In the genomic region with DNA sequence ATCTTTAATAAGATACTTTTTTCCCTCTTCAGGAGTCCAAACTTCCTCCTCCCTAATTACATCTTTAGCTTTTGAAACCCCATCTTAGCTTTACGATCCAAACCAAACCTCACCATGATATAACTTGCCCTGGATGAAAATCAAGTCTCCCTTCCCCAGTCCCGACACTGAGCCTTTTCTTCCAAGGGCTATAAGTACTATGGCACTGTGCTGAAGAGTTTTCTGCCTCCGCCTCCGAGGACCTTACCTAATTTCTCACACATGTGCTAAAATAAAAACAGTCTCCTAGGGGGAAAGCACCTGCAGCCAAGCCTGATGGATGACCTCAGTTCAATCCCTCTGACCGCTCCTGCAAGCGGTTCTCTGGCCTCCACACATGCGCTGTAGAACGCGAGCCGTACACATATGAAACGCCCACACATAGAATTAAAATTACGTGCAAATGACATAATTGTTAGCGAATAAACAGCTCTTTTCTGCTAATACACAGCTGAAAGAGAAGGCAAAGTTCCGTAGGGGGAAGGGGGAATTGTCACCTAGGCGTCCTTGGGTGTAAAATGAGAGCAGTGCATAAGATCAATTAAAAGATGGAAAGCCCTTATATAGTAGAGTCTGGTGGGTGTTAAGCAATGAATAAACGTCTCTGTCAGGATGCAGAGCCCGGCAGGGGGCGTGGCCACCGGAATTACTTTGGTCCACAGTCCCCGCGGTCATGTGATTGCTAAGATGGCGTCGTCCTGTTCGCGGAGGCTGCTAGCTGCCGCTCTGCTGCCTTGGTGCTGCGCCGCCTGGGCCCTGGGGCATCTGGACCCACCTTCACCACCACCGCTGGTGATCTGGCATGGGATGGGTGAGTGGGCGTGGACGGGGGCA, we compare ENCODE assay signal across 8 mouse cellular contexts. TPM values are rescaled to one million over a fixed set of nuclear protein-coding genes. Genes with fewer than 3 reads are reported as not detected.
DNase-seq lines count a peak whose midpoint lies in the region; ATAC-seq lines count a peak whose summit lies in the region.

A gene (plus strand): TSS at position 713 of the 873 bp plus-strand sequence.

- no peaks in the 10 kb centered on the region for H3K9me3 ChIP-seq in forebrain, embryonic 11.5 days (ENCODE audit: control insufficient read depth, low read length)
- H3K9me3 ChIP-seq in heart, embryonic 16.5 days (replicated peaks; ENCODE audit: control insufficient read depth, low read length), result no peaks in the 10 kb centered on the region
- no peaks in the 10 kb centered on the region for H3K9me3 ChIP-seq in liver, embryonic 15.5 days (replicated peaks)
- H3K9me3 ChIP-seq in neural tube, embryonic 12.5 days, result no peaks in the 10 kb centered on the region

- peaks cover 12% of the 10 kb centered on the region; the same call in 1 of the 2 replicates for H3K4me1 ChIP-seq in forebrain, embryonic 11.5 days (replicated peaks; ENCODE audit: control insufficient read depth, insufficient read depth, low read length)
- H3K4me1 ChIP-seq in heart, embryonic 16.5 days (ENCODE audit: control insufficient read depth, insufficient read depth, low read length), result peaks cover 15% of the 10 kb centered on the region
- peaks cover 17% of the 10 kb centered on the region for H3K4me1 ChIP-seq in liver, embryonic 15.5 days (replicated peaks)
- peaks cover 22% of the 10 kb centered on the region for H3K4me1 ChIP-seq in neural tube, embryonic 12.5 days

- peak within 1 kb of the TSS; percentile 85 for H3K4me2 ChIP-seq in forebrain, embryonic 11.5 days (ENCODE audit: low read depth, low read length, severe bottlenecking)
- H3K4me2 ChIP-seq in heart, embryonic 16.5 days (ENCODE audit: low read depth, low read length), result peak within 1 kb of the TSS; percentile 77
- H3K4me2 ChIP-seq in liver, embryonic 15.5 days, result peak within 1 kb of the TSS; percentile 83
- H3K4me2 ChIP-seq in neural tube, embryonic 12.5 days (replicated peaks), result peak within 1 kb of the TSS; percentile 83

- no peaks in the 10 kb centered on the region for H3K36me3 ChIP-seq in forebrain, embryonic 11.5 days (ENCODE audit: control insufficient read depth, insufficient read depth, low read length)
- no peaks in the 10 kb centered on the region for H3K36me3 ChIP-seq in heart, embryonic 16.5 days (ENCODE audit: control insufficient read depth, insufficient read depth)
- no peaks in the 10 kb centered on the region for H3K36me3 ChIP-seq in liver, embryonic 15.5 days (replicated peaks)
- H3K36me3 ChIP-seq in neural tube, embryonic 12.5 days, result peaks cover 4% of the 10 kb centered on the region; the same call in 1 of the 2 replicates

- H3K4me3 ChIP-seq in forebrain, embryonic 11.5 days (ENCODE audit: low read depth, low read length), result peak within 1 kb of the TSS; percentile 57
- H3K4me3 ChIP-seq in heart, embryonic 16.5 days (ENCODE audit: low read length), result peak within 1 kb of the TSS; percentile 93
- H3K4me3 ChIP-seq in liver, embryonic 15.5 days (replicated peaks), result peak within 1 kb of the TSS; percentile 69
- H3K4me3 ChIP-seq in neural tube, embryonic 12.5 days, result peak within 1 kb of the TSS; percentile 67

- peak within 1 kb of the TSS; percentile 81; the same call in 1 of the 2 replicates for H3K27ac ChIP-seq in forebrain, embryonic 11.5 days (ENCODE audit: low read depth, low read length)
- H3K27ac ChIP-seq in heart, embryonic 16.5 days (ENCODE audit: low read length), result peak within 1 kb of the TSS; percentile 60
- no peak within 1 kb of the TSS for H3K27ac ChIP-seq in liver, embryonic 15.5 days (replicated peaks)
- no peak within 1 kb of the TSS for H3K27ac ChIP-seq in neural tube, embryonic 12.5 days

- peak; percentile 85 for ATAC-seq in forebrain, embryonic 11.5 days (replicated peaks; ENCODE audit: low FRiP score)
- ATAC-seq in heart, embryonic 16.5 days (replicated peaks; ENCODE audit: extremely low read depth, insufficient read depth, low FRiP score), result peak; percentile 88
- ATAC-seq in liver, embryonic 15.5 days (ENCODE audit: insufficient read depth), result peak; percentile 87
- ATAC-seq in neural tube, embryonic 12.5 days (ENCODE audit: low FRiP score, low read depth), result peak; percentile 87

- peak; percentile 82 to 86 for DNase-seq in CD8-positive naive resting alpha-beta T cell, adult 2 months (ENCODE audit: low read depth in 2 of 2, low spot score in 2 of 2)
- peak; percentile 83 for DNase-seq in c-Kit-positive CD71-negative TER-119-negative erythroid progenitor cells, embryonic 14.5 days (ENCODE audit: low read depth)
- DNase-seq in forebrain, embryonic 11.5 days (ENCODE audit: low spot score), result peak; percentile 92
- DNase-seq in kidney, postnatal 36 days, result peak; percentile 90 to 96
- DNase-seq in telencephalon, adult 2 months (ENCODE audit: low read depth, low spot score), result peak; percentile 94

- H3K27me3 ChIP-seq in forebrain, embryonic 11.5 days (ENCODE audit: control insufficient read depth, insufficient read depth, low read length), result no peaks in the 10 kb centered on the region
- no peaks in the 10 kb centered on the region for H3K27me3 ChIP-seq in heart, embryonic 16.5 days (ENCODE audit: control insufficient read depth, insufficient read depth, low read length)
- H3K27me3 ChIP-seq in liver, embryonic 15.5 days, result no peaks in the 10 kb centered on the region
- H3K27me3 ChIP-seq in neural tube, embryonic 12.5 days (replicated peaks), result no peaks in the 10 kb centered on the region

- 5% methylated on average over 31 of the region's 31 CpGs for WGBS in forebrain, embryonic 11.5 days
- 3% methylated on average over 31 of the region's 31 CpGs for WGBS in heart, embryonic 16.5 days
- 5% methylated on average over 31 of the region's 31 CpGs for WGBS in liver, embryonic 15.5 days (ENCODE audit: insufficient replicate concordance)
- WGBS in neural tube, embryonic 12.5 days, result 4% methylated on average over 31 of the region's 31 CpGs

- H3K9ac ChIP-seq in forebrain, embryonic 11.5 days (ENCODE audit: low read length), result peak within 1 kb of the TSS; percentile 77
- peak within 1 kb of the TSS; percentile 91 for H3K9ac ChIP-seq in heart, embryonic 16.5 days (ENCODE audit: low read length)
- peak within 1 kb of the TSS; percentile 50 for H3K9ac ChIP-seq in liver, embryonic 15.5 days
- H3K9ac ChIP-seq in neural tube, embryonic 12.5 days, result peak within 1 kb of the TSS; percentile 75

RNA-seq across cellular contexts. Expression of the gene that starts here (rescaled TPM):
- polyA plus RNA-seq in forebrain, embryonic 11.5 days (2014; fragmentation: Nextera tagmentation; extraction: Ambion mirVana), result 76.4 and 81.0 TPM in 2 replicates
- 73.1 and 91.5 TPM in 2 replicates for polyA plus RNA-seq in heart, embryonic 16.5 days (2015; fragmentation: Nextera tagmentation; extraction: Ambion mirVana)
- polyA plus RNA-seq in liver, embryonic 15.5 days (2015; fragmentation: Nextera tagmentation; extraction: Ambion mirVana), result 18.9 and 20.1 TPM in 2 replicates
- polyA plus RNA-seq in neural tube, embryonic 12.5 days (2016; fragmentation: Nextera tagmentation; extraction: Ambion mirVana), result 71.2 and 72.9 TPM in 2 replicates

Comparison
In these comparisons a context has a peak if more than half of its experiments do, and no peak if none do; other contexts are left out.
1. H3K27ac ChIP-seq: peak in forebrain, embryonic 11.5 days (single experiment) and heart, embryonic 16.5 days (single experiment); none in liver, embryonic 15.5 days (single experiment) and neural tube, embryonic 12.5 days (single experiment).
2. Peak in every context shown above with its lines, with median percentiles within 50 percentile points of each other: DNase-seq, ATAC-seq, H3K4me2 ChIP-seq, H3K4me3 ChIP-seq and H3K9ac ChIP-seq.